Mouse (Mus musculus) kidney, postnatal 0 days (tissue): ENCODE data around the gene 2200002D01Rik. TPM values are rescaled to one million over a fixed set of nuclear protein-coding genes. Genes with fewer than 3 reads are reported as not detected.

Experiments
- ATAC-seq: fragments of 200-750 bp; cut with Nextera tagmentation; replicated peaks from 2 replicates; pipeline ENCODE4 v1.8.0; 2017; ENCODE audit warnings: low read depth, moderate number of reproducible peaks, moderate TSS enrichment, moderate library complexity; ENCODE audit not compliant: low FRiP score
- DNase-seq: peaks from one replicate; pipeline ENCODE4 v3.0.0-alpha.2; 2016; ENCODE audit warnings: low spot score
- H3K27ac ChIP-seq: fragments of 300-500 bp; sonication (generic); 2 replicates; pipeline ENCODE4 v1.5.1; 2014; ENCODE audit warnings: mild to moderate bottlenecking
- H3K27me3 ChIP-seq: fragments of 300-500 bp; sonication (generic); 2 replicates; pipeline ENCODE4 v1.6.1; 2014; ENCODE audit warnings: low read length, mixed read lengths; ENCODE audit not compliant: insufficient read depth
- H3K36me3 ChIP-seq: fragments of 300-500 bp; sonication (generic); 2 replicates; pipeline ENCODE4 v1.6.1; 2014; ENCODE audit warnings: low read length, mixed read lengths; ENCODE audit not compliant: insufficient read depth
- H3K4me1 ChIP-seq: fragments of 300-500 bp; sonication (generic); replicated peaks from 2 replicates; pipeline ENCODE4 v1.6.1; 2014; ENCODE audit warnings: antibody characterized with exemption, low read length, mixed read lengths; ENCODE audit not compliant: insufficient read depth
- H3K4me2 ChIP-seq: fragments of 300-500 bp; sonication (generic); 2 replicates; pipeline ENCODE4 v1.6.1; 2014; ENCODE audit warnings: mild to moderate bottlenecking, low read length, moderate library complexity, mixed read lengths
- H3K4me3 ChIP-seq: fragments of 300-500 bp; sonication (generic); replicated peaks from 2 replicates; pipeline ENCODE4 v1.5.1; 2014; ENCODE audit warnings: low read depth, low read length
- H3K9ac ChIP-seq: fragments of 300-500 bp; sonication (generic); 2 replicates; pipeline ENCODE4 v1.6.1; 2014; ENCODE audit warnings: low read depth, low read length
- H3K9me3 ChIP-seq: fragments of 300-500 bp; sonication (generic); replicated peaks from 2 replicates; pipeline ENCODE4 v1.6.1; 2016; ENCODE audit warnings: low read length, inconsistent platforms, mixed read lengths
- CTCF ChIP-seq: IDR thresholded peaks from 2 replicates; pipeline ENCODE4 v1.5.1; 2016; ENCODE audit warnings: antibody characterized with exemption, low read depth, mild to moderate bottlenecking, moderate library complexity
- WGBS: fragments of 180-500 bp; shearing (Covaris S2); extraction: QIAGEN DNeasy Blood & Tissue Kit; methylation state at CpG from one replicate; pipeline ENCODE4 v1.1.7; 2014; 5-methylcytosine and 5-hydroxymethylcytosine counted together
- polyA plus RNA-seq: library from polyadenylated mRNA; unstranded; fragments of >200 nt; fragmentation: Nextera tagmentation; extraction: Ambion mirVana; gene quantifications from 2 replicates; pipeline ENCODE4 v1.2.1, GENCODE M21; 2015

The 2200002D01Rik gene
- polyA plus RNA-seq, 1 experiment from 2014 or later: 23.7 TPM

DNA sequence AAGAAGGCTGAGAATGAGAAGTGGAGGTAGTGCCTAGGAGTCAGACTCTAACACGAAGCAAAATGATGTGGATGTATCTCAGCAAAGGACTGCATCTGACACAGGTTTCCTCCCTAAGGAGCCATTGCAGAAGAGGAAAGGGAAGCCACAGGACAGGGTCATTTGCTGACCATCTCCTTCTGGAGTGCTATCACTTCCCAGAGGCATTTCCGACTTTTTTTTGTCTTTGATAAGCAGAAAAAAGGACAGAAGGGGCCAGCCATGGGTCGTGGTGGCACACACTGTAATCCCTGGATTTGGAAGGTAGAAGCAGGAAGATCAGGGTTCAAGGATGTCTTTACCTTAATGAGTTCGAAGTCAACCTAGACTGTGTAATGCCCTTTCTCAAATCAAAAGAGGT lies 11.7 kb downstream of the 2200002D01Rik start:
- H3K9ac ChIP-seq: no peak overlapping the region
- no peak for TF ChIP-seq CTCF
- 75% methylated on average over 4 of the region's 4 CpGs for WGBS
- DNase-seq (no peak), ATAC-seq (no peak)
- no peak overlapping the region for H3K27ac ChIP-seq
- no peak overlapping the region for H3K4me3 ChIP-seq
- H3K36me3 ChIP-seq: no peaks in the 10 kb centered on the region
- H3K4me1 ChIP-seq: peaks cover 4% of the 10 kb centered on the region; the same call in 1 of the 2 replicates
- H3K9me3 ChIP-seq: no peaks in the 10 kb centered on the region
- H3K27me3 ChIP-seq: 0 out of 2 replicates have a peak, but pooled peaks cover 1% of the 10 kb centered on the region
- H3K4me2 ChIP-seq: no peak overlapping the region

DNA sequence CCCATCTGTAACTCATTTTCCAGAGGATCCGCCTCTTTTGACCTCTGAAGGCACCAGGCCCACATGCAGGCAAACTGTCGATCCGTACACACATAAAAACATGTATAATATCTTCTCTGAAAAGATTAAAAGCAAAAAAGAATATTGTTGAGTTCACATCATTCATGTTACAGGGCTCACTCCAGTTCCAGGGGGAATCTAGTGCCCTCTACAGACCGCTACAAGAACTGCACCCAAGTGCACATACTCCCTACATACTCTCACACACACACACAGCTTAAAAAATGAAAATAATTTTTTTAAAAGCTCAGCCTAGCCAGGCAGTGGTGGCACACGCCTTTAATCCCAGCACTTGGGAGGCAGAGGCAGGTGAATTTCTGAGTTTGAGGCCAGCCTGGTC lies 13.6 kb downstream of the 2200002D01Rik start:
- ATAC-seq (no peak), DNase-seq (no peak)
- Histone ChIP-seq H3K9me3 (no peaks in the 10 kb centered on the region), H3K4me2 (no peak overlapping the region), H3K4me1 (peaks cover 4% of the 10 kb centered on the region; the same call in 1 of the 2 replicates), H3K36me3 (no peaks in the 10 kb centered on the region), H3K9ac (no peak overlapping the region), H3K27ac (no peak overlapping the region), H3K27me3 (0 out of 2 replicates have a peak, but pooled peaks cover 3% of the 10 kb centered on the region), H3K4me3 (no peak overlapping the region)
- peak; percentile 45; the same call in 1 of the 2 replicates for TF ChIP-seq CTCF
- WGBS: 78% methylated on average over 5 of the region's 5 CpGs

DNA sequence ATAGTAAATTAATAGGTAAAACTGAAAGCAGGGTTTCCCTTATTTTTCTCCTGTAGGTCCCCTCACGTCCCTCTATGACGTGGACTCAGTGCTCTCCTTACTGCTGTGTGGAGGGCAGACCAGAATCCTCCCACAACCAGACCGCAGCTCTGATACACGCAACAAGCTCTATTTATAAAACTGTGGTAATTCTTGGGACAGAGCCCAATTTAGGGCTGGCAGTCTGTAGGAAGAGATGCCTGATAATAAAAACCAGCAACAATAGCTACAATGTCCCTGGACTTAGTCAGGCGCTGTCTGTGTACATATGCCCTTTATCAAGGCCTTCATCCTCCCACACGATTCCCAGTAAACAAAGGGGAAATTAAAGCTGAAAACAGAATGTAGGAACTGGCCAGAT lies 14.5 kb downstream of the 2200002D01Rik start:
- Histone ChIP-seq H3K27ac (peak overlapping the region; percentile 1; the same call in 1 of the 2 replicates), H3K36me3 (no peaks in the 10 kb centered on the region), H3K4me2 (no peak overlapping the region), H3K9ac (no peak overlapping the region), H3K4me3 (no peak overlapping the region), H3K4me1 (peaks cover 4% of the 10 kb centered on the region; the same call in 1 of the 2 replicates), H3K27me3 (0 out of 2 replicates have a peak, but pooled peaks cover 3% of the 10 kb centered on the region), H3K9me3 (no peaks in the 10 kb centered on the region)
- WGBS: 65% methylated on average over 6 of the region's 6 CpGs
- no peak for ATAC-seq
- no peak for TF ChIP-seq CTCF
- no peak for DNase-seq

DNA sequence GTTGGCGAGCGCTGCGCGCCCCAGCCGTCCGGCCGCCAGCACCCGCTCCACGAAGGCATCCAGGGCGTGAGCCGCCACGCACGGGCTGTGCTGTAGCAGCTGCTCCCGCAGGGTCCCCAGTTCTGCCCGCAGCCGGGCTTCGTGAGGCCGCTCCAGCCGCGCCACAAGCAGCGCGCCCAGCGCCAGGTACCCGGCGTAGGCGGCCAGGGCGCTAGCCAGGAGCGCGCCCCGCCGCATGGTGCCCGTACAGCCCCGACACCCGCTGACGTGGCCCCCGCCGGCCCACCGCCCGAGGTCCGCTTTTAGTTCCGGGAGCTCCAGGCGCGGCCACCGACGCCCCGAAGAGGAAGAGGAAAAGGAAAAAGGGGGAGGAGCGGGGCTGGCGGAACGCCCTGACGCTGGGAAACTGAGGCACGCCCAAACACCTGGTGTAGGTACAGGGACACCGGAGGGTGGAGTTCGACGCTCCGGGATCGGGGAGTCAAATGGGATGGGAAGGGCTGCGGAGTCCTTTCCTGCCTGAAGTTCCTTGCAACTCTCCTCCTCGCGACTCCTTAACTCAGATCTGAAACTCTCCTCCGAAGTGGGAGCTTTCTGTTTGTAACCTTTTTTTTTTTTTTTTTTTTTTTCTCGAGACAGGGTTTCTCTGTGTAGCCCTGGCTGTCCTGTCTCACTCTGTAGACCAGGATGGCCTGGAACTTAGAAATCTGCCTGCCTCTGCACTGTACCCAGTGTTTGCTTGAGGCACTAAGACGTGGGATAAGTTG lies 15.8 kb downstream of the 2200002D01Rik start, which contains the start of gene Kcnk6:
Kcnk6 (minus strand) TSS at position 269 of the 767 bp plus-strand sequence.
- no peaks in the 10 kb centered on the region for H3K9me3 ChIP-seq
- peak within 1 kb of the TSS; percentile 68 for H3K9ac ChIP-seq
- TF ChIP-seq CTCF: no peak
- H3K27me3 ChIP-seq: 0 out of 2 replicates have a peak, but pooled peaks cover 3% of the 10 kb centered on the region
- peaks cover 4% of the 10 kb centered on the region; the same call in 1 of the 2 replicates for H3K4me1 ChIP-seq
- WGBS: 2% methylated on average over 55 of the region's 62 CpGs
- peak within 1 kb of the TSS; percentile 19; the same call in 1 of the 2 replicates for H3K27ac ChIP-seq
- DNase-seq (no peak), ATAC-seq (peak; percentile 31; the same call in 1 of the 2 replicates)
- H3K36me3 ChIP-seq: no peaks in the 10 kb centered on the region
- peak within 1 kb of the TSS; percentile 53 for H3K4me3 ChIP-seq
- peak within 1 kb of the TSS; percentile 95 for H3K4me2 ChIP-seq

DNA sequence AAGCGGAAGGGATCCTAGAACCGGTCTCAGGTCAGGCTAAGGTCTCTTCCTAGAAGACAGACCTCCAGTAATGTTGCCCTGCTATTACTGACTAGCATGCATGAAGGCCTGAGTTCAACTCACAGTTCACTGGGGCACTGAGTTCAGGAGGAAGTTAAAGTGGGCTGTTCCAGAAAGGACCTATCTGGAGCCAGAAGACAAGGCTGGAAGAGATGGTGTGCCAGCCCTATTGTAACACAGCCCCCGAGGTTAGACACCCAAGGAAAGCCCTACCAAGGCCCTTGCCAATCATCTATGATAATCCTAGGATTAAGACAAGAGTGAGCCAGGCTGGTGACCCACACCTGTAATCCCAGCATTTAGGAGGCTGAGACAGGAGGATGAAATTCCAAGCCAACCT lies 16.7 kb downstream of the 2200002D01Rik start:
- ATAC-seq (no peak), DNase-seq (no peak)
- Histone ChIP-seq H3K9ac (no peak overlapping the region), H3K4me2 (peak overlapping the region; percentile 95), H3K27ac (no peak overlapping the region), H3K9me3 (no peaks in the 10 kb centered on the region), H3K36me3 (no peaks in the 10 kb centered on the region), H3K4me1 (peaks cover 4% of the 10 kb centered on the region; the same call in 1 of the 2 replicates), H3K4me3 (peak overlapping the region; percentile 53; the same call in 1 of the 2 replicates), H3K27me3 (0 out of 2 replicates have a peak, but pooled peaks cover 3% of the 10 kb centered on the region)
- 74% methylated on average over 3 of the region's 3 CpGs for WGBS
- TF ChIP-seq CTCF: no peak

DNA sequence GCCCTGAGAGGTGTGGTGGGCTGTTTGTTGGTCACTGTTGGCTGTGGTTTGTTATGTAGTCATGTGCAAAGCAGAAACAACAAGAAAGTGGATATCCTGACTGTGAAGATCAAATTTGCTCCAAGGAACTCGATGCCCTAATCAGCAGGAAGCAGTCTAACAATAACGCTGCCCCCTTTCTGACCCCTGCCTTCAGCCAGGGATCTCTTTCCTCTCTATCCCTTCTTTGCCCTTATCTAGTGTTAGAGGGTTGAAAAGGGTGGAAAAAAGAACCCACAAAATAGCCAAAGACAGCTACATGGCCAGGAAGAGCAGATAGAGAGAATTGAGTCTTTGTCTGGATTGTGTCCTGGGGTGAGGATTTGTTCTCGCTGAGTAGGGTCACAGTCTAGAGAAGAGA lies 17.7 kb downstream of the 2200002D01Rik start:
- no peak overlapping the region for H3K27ac ChIP-seq
- H3K9ac ChIP-seq: no peak overlapping the region
- DNase-seq (no peak), ATAC-seq (no peak)
- H3K27me3 ChIP-seq: 0 out of 2 replicates have a peak, but pooled peaks cover 3% of the 10 kb centered on the region
- no peak overlapping the region for H3K4me3 ChIP-seq
- H3K4me1 ChIP-seq: peaks cover 4% of the 10 kb centered on the region; the same call in 1 of the 2 replicates
- 34% methylated on average over 3 of the region's 3 CpGs for WGBS
- TF ChIP-seq CTCF: no peak
- no peaks in the 10 kb centered on the region for H3K36me3 ChIP-seq
- no peak overlapping the region for H3K4me2 ChIP-seq
- no peaks in the 10 kb centered on the region for H3K9me3 ChIP-seq
